Mouse (Mus musculus): ENCODE results near the gene Myo7a. TPM values are rescaled to one million over a fixed set of nuclear protein-coding genes. Genes with fewer than 3 reads are reported as not detected.
A peak's percentile ranks its signal among the peaks of the same experiment; 100 is the strongest.

The Myo7a gene
- polyA plus RNA-seq, 1 experiment, result 8.0 TPM

- Histone ChIP-seq H3K4me1 (ENCODE audit: control insufficient read depth, insufficient read depth, low read length) (peaks cover 33% of the 10 kb centered on the region), H3K27me3 (ENCODE audit: control insufficient read depth, insufficient read depth, low read length, poor library complexity, severe bottlenecking) (no peaks in the 10 kb centered on the region), H3K27ac (ENCODE audit: insufficient read depth, low read length) (no peak overlapping the region), H3K36me3 (ENCODE audit: control insufficient read depth, insufficient read depth, low read length, poor library complexity, severe bottlenecking) (no peaks in the 10 kb centered on the region), H3K9ac (ENCODE audit: low read depth, poor library complexity, severe bottlenecking) (no peak overlapping the region), H3K9me3 (replicated peaks; ENCODE audit: control insufficient read depth, insufficient read depth, low read length, poor library complexity, severe bottlenecking) (no peaks in the 10 kb centered on the region), H3K4me3 (ENCODE audit: low read depth, low read length) (no peak overlapping the region)
- TF ChIP-seq EP300 (IDR thresholded peaks at IDR 0.05; ENCODE audit: insufficient read depth, low read depth, low read length) (no peak), POLR2A (IDR thresholded peaks at IDR 0.05; ENCODE audit: insufficient read depth, low read length) (no peak)
Observed at GRCm38 (mm10) chr7:98160041-98160740, 40.9 kb upstream of the Myo7a start.

- H3K4me1 ChIP-seq (ENCODE audit: control insufficient read depth, insufficient read depth, low read length), result peaks cover 24% of the 10 kb centered on the region
Observed at GRCm38 (mm10) chr7:98158481-98158880, 39.2 kb upstream of the Myo7a start.

GRCm38 (mm10) chr7:98157636-98158332 is 38.5 kb upstream of the Myo7a start:
- Histone ChIP-seq H3K27ac (ENCODE audit: insufficient read depth, low read length) (peak overlapping the region; percentile 77), H3K4me1 (ENCODE audit: control insufficient read depth, insufficient read depth, low read length) (peaks cover 21% of the 10 kb centered on the region)

More at GRCm38 (mm10) chr7:98158481-98158880, 39.2 kb upstream of the Myo7a start:
- Histone ChIP-seq H3K27ac (ENCODE audit: insufficient read depth, low read length) (peak overlapping the region; percentile 77), H3K9me3 (replicated peaks; ENCODE audit: control insufficient read depth, insufficient read depth, low read length, poor library complexity, severe bottlenecking) (no peaks in the 10 kb centered on the region), H3K36me3 (ENCODE audit: control insufficient read depth, insufficient read depth, low read length, poor library complexity, severe bottlenecking) (no peaks in the 10 kb centered on the region), H3K9ac (ENCODE audit: low read depth, poor library complexity, severe bottlenecking) (no peak overlapping the region), H3K27me3 (ENCODE audit: control insufficient read depth, insufficient read depth, low read length, poor library complexity, severe bottlenecking) (no peaks in the 10 kb centered on the region), H3K4me3 (ENCODE audit: low read depth, low read length) (peak overlapping the region; percentile 26)
- TF ChIP-seq CTCF (IDR thresholded peaks at IDR 0.05; ENCODE audit: low read depth, low read length) (no peak), EP300 (IDR thresholded peaks at IDR 0.05; ENCODE audit: insufficient read depth, low read depth, low read length) (peak; percentile 99)

GRCm38 (mm10) chr7:98156280-98156665 is 36.9 kb upstream of the Myo7a start:
- peaks cover 23% of the 10 kb centered on the region for H3K4me1 ChIP-seq (ENCODE audit: control insufficient read depth, insufficient read depth, low read length)
- no peak overlapping the region for H3K27ac ChIP-seq (ENCODE audit: insufficient read depth, low read length)

More at GRCm38 (mm10) chr7:98157636-98158332, 38.5 kb upstream of the Myo7a start:
- peak overlapping the region; percentile 24 for H3K4me3 ChIP-seq (ENCODE audit: low read depth, low read length)
- no peak for TF ChIP-seq POLR2A (IDR thresholded peaks at IDR 0.05; ENCODE audit: insufficient read depth, low read length)
- TF ChIP-seq EP300 (IDR thresholded peaks at IDR 0.05; ENCODE audit: insufficient read depth, low read depth, low read length), result peak; percentile 37; the same call in 1 of the 2 replicates
- TF ChIP-seq CTCF (IDR thresholded peaks at IDR 0.05; ENCODE audit: low read depth, low read length), result no peak
- no peaks in the 10 kb centered on the region for H3K27me3 ChIP-seq (ENCODE audit: control insufficient read depth, insufficient read depth, low read length, poor library complexity, severe bottlenecking)
- no peaks in the 10 kb centered on the region for H3K36me3 ChIP-seq (ENCODE audit: control insufficient read depth, insufficient read depth, low read length, poor library complexity, severe bottlenecking)
- no peak overlapping the region for H3K9ac ChIP-seq (ENCODE audit: low read depth, poor library complexity, severe bottlenecking)
- H3K9me3 ChIP-seq (replicated peaks; ENCODE audit: control insufficient read depth, insufficient read depth, low read length, poor library complexity, severe bottlenecking), result no peaks in the 10 kb centered on the region

GRCm38 (mm10) chr7:98155546-98156279 is 36.4 kb upstream of the Myo7a start:
- Histone ChIP-seq H3K27me3 (ENCODE audit: control insufficient read depth, insufficient read depth, low read length, poor library complexity, severe bottlenecking) (no peaks in the 10 kb centered on the region), H3K4me3 (ENCODE audit: low read depth, low read length) (no peak overlapping the region), H3K27ac (ENCODE audit: insufficient read depth, low read length) (no peak overlapping the region), H3K9me3 (replicated peaks; ENCODE audit: control insufficient read depth, insufficient read depth, low read length, poor library complexity, severe bottlenecking) (no peaks in the 10 kb centered on the region), H3K4me1 (ENCODE audit: control insufficient read depth, insufficient read depth, low read length) (peaks cover 23% of the 10 kb centered on the region), H3K36me3 (ENCODE audit: control insufficient read depth, insufficient read depth, low read length, poor library complexity, severe bottlenecking) (no peaks in the 10 kb centered on the region), H3K9ac (ENCODE audit: low read depth, poor library complexity, severe bottlenecking) (no peak overlapping the region)
- peak; percentile 91 for TF ChIP-seq CTCF (IDR thresholded peaks at IDR 0.05; ENCODE audit: low read depth, low read length)
- TF ChIP-seq EP300 (IDR thresholded peaks at IDR 0.05; ENCODE audit: insufficient read depth, low read depth, low read length), result no peak

More at GRCm38 (mm10) chr7:98156280-98156665, 36.9 kb upstream of the Myo7a start:
- Histone ChIP-seq H3K9me3 (replicated peaks; ENCODE audit: control insufficient read depth, insufficient read depth, low read length, poor library complexity, severe bottlenecking) (no peaks in the 10 kb centered on the region), H3K4me3 (ENCODE audit: low read depth, low read length) (no peak overlapping the region), H3K9ac (ENCODE audit: low read depth, poor library complexity, severe bottlenecking) (no peak overlapping the region), H3K27me3 (ENCODE audit: control insufficient read depth, insufficient read depth, low read length, poor library complexity, severe bottlenecking) (no peaks in the 10 kb centered on the region), H3K36me3 (ENCODE audit: control insufficient read depth, insufficient read depth, low read length, poor library complexity, severe bottlenecking) (no peaks in the 10 kb centered on the region)
- TF ChIP-seq CTCF (IDR thresholded peaks at IDR 0.05; ENCODE audit: low read depth, low read length) (no peak), EP300 (IDR thresholded peaks at IDR 0.05; ENCODE audit: insufficient read depth, low read depth, low read length) (no peak), POLR2A (IDR thresholded peaks at IDR 0.05; ENCODE audit: insufficient read depth, low read length) (no peak)
